Mouse (Mus musculus): ENCODE data around the gene Wdr54. TPM values are rescaled to one million over a fixed set of nuclear protein-coding genes. Genes with fewer than 3 reads are reported as not detected.

Wdr54 gene
- total RNA-seq, 4 experiments from 2014 or later: 23.4 to 27.5 (median 26.9) TPM

- DNase-seq (ENCODE audit: low spot score in 2 of 2): peak; percentile 50 to 55
Measured at GRCm38 (mm10) chr6:83107566-83108400, 48.4 kb downstream of the Wdr54 start.

- peak; percentile 44 to 65 for DNase-seq (ENCODE audit: low spot score in 2 of 2)
Measured at GRCm38 (mm10) chr6:83104158-83104557, 52.0 kb downstream of the Wdr54 start.

- DNase-seq (ENCODE audit: low spot score in 2 of 2): no peak
Measured at GRCm38 (mm10) chr6:83103130-83103650, 53.0 kb downstream of the Wdr54 start.

- DNase-seq (ENCODE audit: low spot score in 2 of 2): peak in 1 of 2 experiments; percentile 59
Measured at GRCm38 (mm10) chr6:83101688-83102556, 54.3 kb downstream of the Wdr54 start.

GRCm38 (mm10) chr6:83101316-83101687, 54.9 kb downstream of the Wdr54 start, which contains the start of the genes Ccdc142 and Gm42688:
Gene Ccdc142, plus strand, starts transcription at chr6:83101601.
Gene Gm42688, plus strand, starts transcription at chr6:83101617.
- peak; percentile 92 for DNase-seq (ENCODE audit: low spot score in 2 of 2)

Other genes with a start within 250 kb of the Wdr54 start
- 10 to 100 TPM; 33.5 to 44.9 (median 40.1) TPM for gene Sema4f, start 216.6 kb downstream of the Wdr54 start, total RNA-seq (2022)
- gene M1ap, start 209.5 kb downstream of the Wdr54 start, total RNA-seq (2022): under 1 TPM in 2 of 4 experiments, not detected in 2; 0.18 to 0.23 TPM
- gene Dok1, start 122.9 kb downstream of the Wdr54 start, total RNA-seq (2022): 1 to 10 TPM; 3.3 to 7.4 (median 5.0) TPM
- 1 to 10 TPM; 2.5 to 4.7 (median 3.2) TPM for gene Loxl3, start 122.2 kb downstream of the Wdr54 start, total RNA-seq (2022)
- 100 to 1,000 TPM; 123 to 153 (median 136) TPM for gene Aup1, start 101.9 kb downstream of the Wdr54 start, total RNA-seq (2022)
- gene Htra2, start 101.1 kb downstream of the Wdr54 start, total RNA-seq (2022): 10 to 100 TPM; 50.0 to 60.6 (median 51.8) TPM
- 1 to 10 TPM in 3 of 4 experiments, under 1 TPM in 1; 0.41 to 2.1 (median 1.5) TPM for gene Dqx1, start 98.6 kb downstream of the Wdr54 start, total RNA-seq (2022)
- not detected for gene Tlx2, start 86.1 kb downstream of the Wdr54 start, total RNA-seq (2022)
- 10 to 100 TPM; 32.0 to 37.0 (median 34.0) TPM for gene Pcgf1, start 78.5 kb downstream of the Wdr54 start, total RNA-seq (2022)
- 1 to 10 TPM in 1 of 4 experiments, under 1 TPM in 2, not detected in 1; 0.54 to 1.5 (median 0.68) TPM for gene Lbx2, start 70.0 kb downstream of the Wdr54 start, total RNA-seq (2022)
- gene Ccdc142, start 54.8 kb downstream of the Wdr54 start, total RNA-seq (2022): 10 to 100 TPM in 1 of 4 experiments, 1 to 10 TPM in 3; 6.6 to 13.8 (median 8.9) TPM
- 1 to 10 TPM; 7.5 to 9.1 (median 8.5) TPM for gene Gm42688, start 54.8 kb downstream of the Wdr54 start, total RNA-seq (2022)
- 10 to 100 TPM; 52.2 to 63.0 (median 61.9) TPM for gene Mrpl53, start 47.4 kb downstream of the Wdr54 start, total RNA-seq (2022)
- gene Mogs, start 40.9 kb downstream of the Wdr54 start, total RNA-seq (2022): 10 to 100 TPM; 23.7 to 30.1 (median 28.2) TPM
- 10 to 100 TPM; 47.2 to 57.7 (median 52.1) TPM for gene Wbp1, start 34.8 kb downstream of the Wdr54 start, total RNA-seq (2022)
- 10 to 100 TPM; 20.6 to 29.8 (median 26.7) TPM for gene Ino80b, start 31.0 kb downstream of the Wdr54 start, total RNA-seq (2022)
- 10 to 100 TPM; 75.6 to 85.0 (median 80.3) TPM for gene Rtkn, start 20.9 kb downstream of the Wdr54 start, total RNA-seq (2022)
- 10 to 100 TPM; 21.2 to 23.8 (median 22.7) TPM for gene 1700003E16Rik, start within 50 bp of the Wdr54 start, total RNA-seq (2022)
- 100 to 1,000 TPM; 363 to 385 (median 379) TPM for gene Dctn1, start 9.5 kb upstream of the Wdr54 start, total RNA-seq (2022)
- 1 to 10 TPM in 2 of 4 experiments, under 1 TPM in 2; 0.21 to 1.5 (median 0.78) TPM for gene Slc4a5, start 63.4 kb upstream of the Wdr54 start, total RNA-seq (2022)
- 10 to 100 TPM in 1 of 4 experiments, 1 to 10 TPM in 3; 5.7 to 10.6 (median 9.5) TPM for gene Mthfd2, start 169.5 kb upstream of the Wdr54 start, total RNA-seq (2022)
- 10 to 100 TPM; 20.5 to 31.0 (median 26.1) TPM for gene Mob1a, start 169.6 kb upstream of the Wdr54 start, total RNA-seq (2022)
- 10 to 100 TPM; 33.5 to 55.4 (median 42.2) TPM for gene Bola3, start 192.8 kb upstream of the Wdr54 start, total RNA-seq (2022)